9 mouse cellular contexts compared by ENCODE assay signal in genomic region chr11:120695641-120696040, GRCm38 (mm10). TPM values are rescaled to one million over a fixed set of nuclear protein-coding genes. Genes with fewer than 3 reads are reported as not detected.
DNase-seq lines count a peak whose midpoint lies in the region; ATAC-seq lines count a peak whose summit lies in the region.
"Had no signal": no experiment of that assay in that cellular context is flagged by ENCODE, and none has a peak within 500 bp of the region (broad histone marks: within the 10 kb centered on the region; RNA-seq: fewer than 3 reads in every experiment).

No protein-coding gene starts in this region.

- no peaks in the 10 kb centered on the region for H3K27me3 ChIP-seq in heart, embryonic 10.5 days (ENCODE audit: insufficient read depth, poor library complexity, severe bottlenecking)
- no peaks in the 10 kb centered on the region for H3K27me3 ChIP-seq in embryonic facial prominence, embryonic 10.5 days (replicated peaks; ENCODE audit: low read depth, poor library complexity, severe bottlenecking)
- H3K27me3 ChIP-seq in midbrain, embryonic 12.5 days, result no peaks in the 10 kb centered on the region
- H3K27me3 ChIP-seq: liver, embryonic 15.5 days had no signal

- H3K36me3 ChIP-seq in heart, embryonic 10.5 days, result peaks cover 62% of the 10 kb centered on the region
- peaks cover 93% of the 10 kb centered on the region for H3K36me3 ChIP-seq in embryonic facial prominence, embryonic 10.5 days (replicated peaks)
- H3K36me3 ChIP-seq in midbrain, embryonic 12.5 days, result peaks cover 55% of the 10 kb centered on the region

- peak; percentile 49; the same call in 1 of the 2 replicates for ATAC-seq in midbrain, embryonic 12.5 days (ENCODE audit: low FRiP score, low read depth)

- H3K4me3 ChIP-seq in heart, embryonic 10.5 days, result no peak overlapping the region
- H3K4me3 ChIP-seq in embryonic facial prominence, embryonic 10.5 days, result 0 out of 2 replicates have a peak overlapping the region, but pooled peaks have one; percentile 6
- H3K4me3 ChIP-seq in midbrain, embryonic 12.5 days, result no peak overlapping the region
- H3K4me3 ChIP-seq: liver, embryonic 15.5 days had no signal

- H3K4me2 ChIP-seq in midbrain, embryonic 12.5 days (replicated peaks), result no peak overlapping the region
- H3K4me2 ChIP-seq: liver, embryonic 15.5 days had no signal

- peaks cover 54% of the 10 kb centered on the region for H3K4me1 ChIP-seq in heart, embryonic 10.5 days
- peaks cover 54% of the 10 kb centered on the region for H3K4me1 ChIP-seq in embryonic facial prominence, embryonic 10.5 days
- H3K4me1 ChIP-seq in midbrain, embryonic 12.5 days, result peaks cover 15% of the 10 kb centered on the region
- H3K4me1 ChIP-seq: liver, embryonic 15.5 days had no signal

- intact Hi-C loops in heart, postnatal 25 days (cut with DNase I), result no loop called here

- no peak for DNase-seq in heart, embryonic 10.5 days (ENCODE audit: low spot score)
- DNase-seq in heart, postnatal 25 days (ENCODE audit: low spot score), result no peak
- DNase-seq in embryonic facial prominence, embryonic 10.5 days (ENCODE audit: low spot score), result peak; percentile 71
- peak; percentile 80 for DNase-seq in kidney, adult 11 months
- DNase-seq in testis, postnatal 10 days (ENCODE audit: low spot score), result no peak
- DNase-seq in layer of hippocampus, postnatal 14 days (ENCODE audit: low spot score in 2 of 2), result no peak
- no peak for DNase-seq in frontal cortex, postnatal 10 days (ENCODE audit: low spot score in 2 of 2)

- H3K27ac ChIP-seq in heart, embryonic 10.5 days, result peak overlapping the region; percentile 84
- peak overlapping the region; percentile 76 for H3K27ac ChIP-seq in embryonic facial prominence, embryonic 10.5 days (replicated peaks)
- H3K27ac ChIP-seq in midbrain, embryonic 12.5 days (replicated peaks), result peak overlapping the region; percentile 65
- H3K27ac ChIP-seq: liver, embryonic 15.5 days had no signal

- 61% methylated on average over 12 of the region's 12 CpGs for WGBS in heart, embryonic 10.5 days
- 55% methylated on average over 12 of the region's 12 CpGs for WGBS in embryonic facial prominence, embryonic 10.5 days
- WGBS in midbrain, embryonic 12.5 days, result 47% methylated on average over 12 of the region's 12 CpGs

- no peak overlapping the region for H3K9ac ChIP-seq in midbrain, embryonic 12.5 days (replicated peaks)
- H3K9ac ChIP-seq: liver, embryonic 15.5 days had no signal

- no peaks in the 10 kb centered on the region for H3K9me3 ChIP-seq in heart, embryonic 10.5 days
- H3K9me3 ChIP-seq in embryonic facial prominence, embryonic 10.5 days, result peaks cover 3% of the 10 kb centered on the region; the same call in 1 of the 2 replicates
- no peaks in the 10 kb centered on the region for H3K9me3 ChIP-seq in midbrain, embryonic 12.5 days
- H3K9me3 ChIP-seq: liver, embryonic 15.5 days had no signal

RNA-seq across cellular contexts. Expression of gene Cenpx, which starts 17.9 kb away (rescaled TPM):
- polyA plus RNA-seq in heart, embryonic 10.5 days (2016; fragmentation: Nextera tagmentation; extraction: Ambion mirVana), result 124 and 136 TPM in 2 replicates
- 10 to 100 TPM; 31.2 to 35.7 TPM for total RNA-seq in heart, postnatal 25 days (2021)
- 119 and 124 TPM in 2 replicates for polyA plus RNA-seq in embryonic facial prominence, embryonic 10.5 days (2016; fragmentation: Nextera tagmentation; extraction: Ambion mirVana)
- 120 and 121 TPM in 2 replicates for polyA plus RNA-seq in midbrain, embryonic 12.5 days (2016; fragmentation: Nextera tagmentation; extraction: Ambion mirVana)
- 10 to 100 TPM; 26.8 to 28.9 TPM for total RNA-seq in layer of hippocampus, postnatal 14 days (2021)

RNA-seq across cellular contexts. Expression of gene Lrrc45, which starts 18.1 kb away (rescaled TPM):
- polyA plus RNA-seq in heart, embryonic 10.5 days (2016; fragmentation: Nextera tagmentation; extraction: Ambion mirVana), result 31.7 and 43.6 TPM in 2 replicates
- total RNA-seq in heart, postnatal 25 days (2021), result 1 to 10 TPM; 5.6 to 6.2 TPM
- polyA plus RNA-seq in embryonic facial prominence, embryonic 10.5 days (2016; fragmentation: Nextera tagmentation; extraction: Ambion mirVana), result 56.8 and 58.9 TPM in 2 replicates
- 74.5 and 75.1 TPM in 2 replicates for polyA plus RNA-seq in midbrain, embryonic 12.5 days (2016; fragmentation: Nextera tagmentation; extraction: Ambion mirVana)
- 10 to 100 TPM; 56.0 to 58.2 TPM for total RNA-seq in layer of hippocampus, postnatal 14 days (2021)

RNA-seq across cellular contexts. Expression of gene Aspscr1, which starts 22.9 kb away (rescaled TPM):
- 127 and 134 TPM in 2 replicates for polyA plus RNA-seq in heart, embryonic 10.5 days (2016; fragmentation: Nextera tagmentation; extraction: Ambion mirVana)
- 10 to 100 TPM; 33.0 to 33.9 TPM for total RNA-seq in heart, postnatal 25 days (2021)
- 151 and 155 TPM in 2 replicates for polyA plus RNA-seq in embryonic facial prominence, embryonic 10.5 days (2016; fragmentation: Nextera tagmentation; extraction: Ambion mirVana)
- 149 and 154 TPM in 2 replicates for polyA plus RNA-seq in midbrain, embryonic 12.5 days (2016; fragmentation: Nextera tagmentation; extraction: Ambion mirVana)
- 10 to 100 TPM; 54.2 to 58.9 TPM for total RNA-seq in layer of hippocampus, postnatal 14 days (2021)

RNA-seq across cellular contexts. Expression of gene Rac3, which starts 25.6 kb away (rescaled TPM):
- polyA plus RNA-seq in heart, embryonic 10.5 days (2016; fragmentation: Nextera tagmentation; extraction: Ambion mirVana), result 6.9 and 13.8 TPM in 2 replicates
- 1 to 10 TPM; 1.2 to 1.8 TPM for total RNA-seq in heart, postnatal 25 days (2021)
- 27.2 and 31.2 TPM in 2 replicates for polyA plus RNA-seq in embryonic facial prominence, embryonic 10.5 days (2016; fragmentation: Nextera tagmentation; extraction: Ambion mirVana)
- polyA plus RNA-seq in midbrain, embryonic 12.5 days (2016; fragmentation: Nextera tagmentation; extraction: Ambion mirVana), result 70.5 and 74.2 TPM in 2 replicates
- total RNA-seq in layer of hippocampus, postnatal 14 days (2021), result 10 to 100 TPM; 83.9 to 98.6 TPM

RNA-seq across cellular contexts. Expression of gene Dcxr, which starts 31.4 kb away (rescaled TPM):
- 8.8 and 10.6 TPM in 2 replicates for polyA plus RNA-seq in heart, embryonic 10.5 days (2016; fragmentation: Nextera tagmentation; extraction: Ambion mirVana)
- total RNA-seq in heart, postnatal 25 days (2021), result 1 to 10 TPM; 6.8 to 7.5 TPM
- 12.8 and 16.0 TPM in 2 replicates for polyA plus RNA-seq in embryonic facial prominence, embryonic 10.5 days (2016; fragmentation: Nextera tagmentation; extraction: Ambion mirVana)
- 11.8 and 14.6 TPM in 2 replicates for polyA plus RNA-seq in midbrain, embryonic 12.5 days (2016; fragmentation: Nextera tagmentation; extraction: Ambion mirVana)
- 10 to 100 TPM; 10.4 to 12.0 TPM for total RNA-seq in layer of hippocampus, postnatal 14 days (2021)

Comparison
In these comparisons a context has a peak if more than half of its experiments do, and no peak if none do; other contexts are left out.
1. DNase-seq: peak in embryonic facial prominence, embryonic 10.5 days (single experiment) and kidney, adult 11 months (single experiment); none in heart, embryonic 10.5 days (single experiment), heart, postnatal 25 days (single experiment), testis, postnatal 10 days (single experiment), layer of hippocampus, postnatal 14 days (0 of 2) and frontal cortex, postnatal 10 days (0 of 2).
2. Peak in every context shown above with its lines, with median percentiles within 50 percentile points of each other: H3K27ac ChIP-seq.